In genomic region chr1:192736524-192736923, GRCm38 (mm10) we compare ENCODE assay signal across 9 mouse cellular contexts. TPM values are rescaled to one million over a fixed set of nuclear protein-coding genes. Genes with fewer than 3 reads are reported as not detected.
DNase-seq lines count a peak whose midpoint lies in the region; ATAC-seq and TF ChIP-seq lines count a peak whose summit lies in the region.
"Had no signal": no experiment of that assay in that cellular context is flagged by ENCODE, and none has a peak within 500 bp of the region (broad histone marks: within the 10 kb centered on the region; RNA-seq: fewer than 3 reads in every experiment).

No protein-coding gene starts in this region.

- no peak overlapping the region for H3K4me3 ChIP-seq in heart, embryonic 11.5 days (ENCODE audit: low read depth, low read length)
- no peak overlapping the region for H3K4me3 ChIP-seq in midbrain, embryonic 12.5 days
- no peak overlapping the region for H3K4me3 ChIP-seq in midbrain, embryonic 15.5 days
- H3K4me3 ChIP-seq in embryonic fibroblast, embryonic 13.5 days (ENCODE audit: insufficient read depth, low read length), result no peak overlapping the region

- H3K9me3 ChIP-seq in heart, embryonic 11.5 days (replicated peaks; ENCODE audit: control insufficient read depth, low read length), result no peaks in the 10 kb centered on the region
- no peaks in the 10 kb centered on the region for H3K9me3 ChIP-seq in midbrain, embryonic 12.5 days
- no peaks in the 10 kb centered on the region for H3K9me3 ChIP-seq in midbrain, embryonic 15.5 days

- TF ChIP-seq POLR2A in embryonic fibroblast, embryonic 13.5 days (IDR thresholded peaks at IDR 0.05; ENCODE audit: low read depth, low read length), result no peak

- DNase-seq in heart, adult 9 months (ENCODE audit: low spot score in 2 of 2), result peak; percentile 15 to 19
- DNase-seq in skeletal muscle tissue, adult 2 months (ENCODE audit: low read depth, low spot score), result peak; percentile 10
- DNase-seq: lung, adult 2 months had no signal

- no peaks in the 10 kb centered on the region for H3K4me1 ChIP-seq in heart, embryonic 11.5 days (ENCODE audit: control insufficient read depth, insufficient read depth, low read length)
- no peaks in the 10 kb centered on the region for H3K4me1 ChIP-seq in midbrain, embryonic 12.5 days
- no peaks in the 10 kb centered on the region; the same call in 1 of the 2 replicates for H3K4me1 ChIP-seq in midbrain, embryonic 15.5 days
- peaks cover 10% of the 10 kb centered on the region for H3K4me1 ChIP-seq in embryonic fibroblast, embryonic 13.5 days (ENCODE audit: control insufficient read depth, insufficient read depth, low read length)

- H3K9ac ChIP-seq in heart, embryonic 11.5 days (ENCODE audit: low read depth, low read length), result no peak overlapping the region
- no peak overlapping the region; the same call in 1 of the 2 replicates for H3K9ac ChIP-seq in midbrain, embryonic 12.5 days (replicated peaks)
- no peak overlapping the region for H3K9ac ChIP-seq in midbrain, embryonic 15.5 days

- no peaks in the 10 kb centered on the region for H3K36me3 ChIP-seq in heart, embryonic 11.5 days (ENCODE audit: control insufficient read depth, insufficient read depth, low read length)
- H3K36me3 ChIP-seq in midbrain, embryonic 12.5 days, result no peaks in the 10 kb centered on the region
- H3K36me3 ChIP-seq in midbrain, embryonic 15.5 days (replicated peaks), result no peaks in the 10 kb centered on the region

- H3K27ac ChIP-seq in heart, embryonic 11.5 days (ENCODE audit: low read depth, low read length), result no peak overlapping the region
- peak overlapping the region; percentile 36; the same call in 1 of the 2 replicates for H3K27ac ChIP-seq in midbrain, embryonic 12.5 days (replicated peaks)
- no peak overlapping the region for H3K27ac ChIP-seq in midbrain, embryonic 15.5 days
- H3K27ac ChIP-seq in embryonic fibroblast, embryonic 13.5 days (ENCODE audit: insufficient read depth, low read length), result peak overlapping the region; percentile 80

- no peak overlapping the region for H3K4me2 ChIP-seq in heart, embryonic 11.5 days
- H3K4me2 ChIP-seq in midbrain, embryonic 12.5 days (replicated peaks), result no peak overlapping the region
- H3K4me2 ChIP-seq in midbrain, embryonic 15.5 days, result no peak overlapping the region

- no peak for TF ChIP-seq CTCF in embryonic fibroblast, embryonic 13.5 days (IDR thresholded peaks at IDR 0.05; ENCODE audit: borderline replicate concordance, insufficient read depth, low read length)

- ATAC-seq in heart, embryonic 11.5 days (replicated peaks; ENCODE audit: insufficient number of reproducible peaks, low FRiP score, low TSS enrichment), result no peak
- no peak for ATAC-seq in midbrain, embryonic 12.5 days (ENCODE audit: low FRiP score, low read depth)
- no peak for ATAC-seq in midbrain, embryonic 15.5 days (replicated peaks)
- ATAC-seq in CD4-positive, CD25-positive, alpha-beta regulatory T cell, adult 4 months, result no peak
- no peak for ATAC-seq in erythroid progenitor cell, adult 5-6 weeks (replicated peaks; ENCODE audit: low FRiP score, poor library complexity, severe bottlenecking)

- WGBS in heart, embryonic 11.5 days (ENCODE audit: insufficient replicate concordance), result 42% methylated on average over 3 of the region's 3 CpGs
- 33% methylated on average over 3 of the region's 3 CpGs for WGBS in midbrain, embryonic 12.5 days
- WGBS in midbrain, embryonic 15.5 days, result 55% methylated on average over 3 of the region's 3 CpGs

- H3K27me3 ChIP-seq in heart, embryonic 11.5 days (ENCODE audit: control insufficient read depth, insufficient read depth, low read length), result no peaks in the 10 kb centered on the region
- no peaks in the 10 kb centered on the region for H3K27me3 ChIP-seq in midbrain, embryonic 12.5 days
- H3K27me3 ChIP-seq in midbrain, embryonic 15.5 days (replicated peaks), result no peaks in the 10 kb centered on the region

RNA-seq across cellular contexts. Expression of gene Hhat, which starts 34.5 kb away (rescaled TPM):
- polyA plus RNA-seq in heart, embryonic 11.5 days (2014; fragmentation: Nextera tagmentation; extraction: Ambion mirVana), result 7.2 and 9.5 TPM in 2 replicates
- 6.5 and 8.1 TPM in 2 replicates for polyA plus RNA-seq in midbrain, embryonic 12.5 days (2016; fragmentation: Nextera tagmentation; extraction: Ambion mirVana)
- 3.4 and 3.9 TPM in 2 replicates for polyA plus RNA-seq in midbrain, embryonic 15.5 days (2015; fragmentation: Nextera tagmentation; extraction: Ambion mirVana)
- polyA plus RNA-seq in embryonic fibroblast, embryonic 13.5 days (2011; ENCODE audit: insufficient read length, low read depth, missing spikeins), result 12.6 and 15.5 TPM in 2 replicates
- polyA plus RNA-seq in CD4-positive, CD25-positive, alpha-beta regulatory T cell, adult 4 months (2017; shearing (Covaris generic)), result 1 to 10 TPM; 2.9 to 3.7 TPM
- total RNA-seq in erythroid progenitor cell, adult 5-6 weeks (2015; ENCODE audit: low replicate concordance), result not detected in 2 replicates
- total RNA-seq in erythroid progenitor cell, adult 5-6 weeks (2017; ENCODE audit: low replicate concordance), result 0.51 TPM in 1 of 2 replicates, not detected in the other

Comparison
In these comparisons a context has a peak if more than half of its experiments do, and no peak if none do; other contexts are left out.
1. H3K27ac ChIP-seq: peak in midbrain, embryonic 12.5 days (single experiment) and embryonic fibroblast, embryonic 13.5 days (single experiment); none in heart, embryonic 11.5 days (single experiment) and midbrain, embryonic 15.5 days (single experiment).